Mouse (Mus musculus) stomach, postnatal 0 days (tissue): ENCODE data around the gene Klf16.

ENCODE experiments used
- CTCF ChIP-seq: IDR thresholded peaks from 2 replicates; pipeline ENCODE4 v1.5.1; 2016; ENCODE audit warnings: antibody characterized with exemption, low read depth, mild to moderate bottlenecking, moderate library complexity
- EP300 ChIP-seq: optimal IDR thresholded peaks from 2 replicates; pipeline ENCODE3; 2016; ENCODE audit warnings: antibody characterized with exemption

GRCm38 (mm10) chr10:80611905-80612304 lies 34.8 kb upstream of the Klf16 start:
- TF ChIP-seq CTCF: no peak
- TF ChIP-seq EP300: no peak
